Mouse (Mus musculus) retina, postnatal 7 days (tissue): ENCODE measurements around the gene Cd109.

Experiments
- DNase-seq: peaks from one replicate; pipeline ENCODE4 v3.0.0-alpha.2; 2012; ENCODE audit warnings: low read depth, low spot score

The Cd109 gene

DNA sequence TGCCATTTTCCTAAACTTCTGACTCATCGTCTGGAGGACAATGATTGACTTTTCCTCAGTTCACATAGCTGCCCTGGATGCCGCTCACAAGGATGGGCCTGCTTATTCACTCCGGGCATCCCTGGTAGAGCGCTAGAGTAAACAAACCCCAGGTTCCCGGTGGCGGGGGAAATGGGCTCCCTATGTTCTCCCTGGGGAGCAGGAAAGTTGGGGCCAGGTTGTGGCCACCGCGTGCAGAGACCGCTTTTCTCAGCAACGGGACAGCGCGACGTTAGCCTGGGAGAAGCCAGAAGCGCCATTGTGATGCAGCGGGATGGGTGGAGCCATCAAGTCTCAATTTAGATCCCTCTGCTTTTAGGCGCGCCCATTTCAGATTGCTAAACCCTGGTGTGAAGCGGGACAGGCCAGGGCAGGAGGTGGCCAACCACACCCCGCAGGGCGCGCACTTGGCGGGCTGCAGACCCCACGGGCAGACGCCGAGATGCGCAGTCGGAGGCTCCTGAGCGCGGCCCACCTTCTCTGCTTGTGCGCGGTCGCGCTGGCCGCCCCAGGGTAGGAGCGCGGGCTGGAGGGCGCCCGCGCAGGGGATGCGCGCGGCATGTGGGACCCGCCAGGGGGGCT, at the start of gene Cd109:
Gene Cd109 (plus strand): TSS at position 146 of the 621 bp plus-strand sequence.
- no peak for DNase-seq

DNA sequence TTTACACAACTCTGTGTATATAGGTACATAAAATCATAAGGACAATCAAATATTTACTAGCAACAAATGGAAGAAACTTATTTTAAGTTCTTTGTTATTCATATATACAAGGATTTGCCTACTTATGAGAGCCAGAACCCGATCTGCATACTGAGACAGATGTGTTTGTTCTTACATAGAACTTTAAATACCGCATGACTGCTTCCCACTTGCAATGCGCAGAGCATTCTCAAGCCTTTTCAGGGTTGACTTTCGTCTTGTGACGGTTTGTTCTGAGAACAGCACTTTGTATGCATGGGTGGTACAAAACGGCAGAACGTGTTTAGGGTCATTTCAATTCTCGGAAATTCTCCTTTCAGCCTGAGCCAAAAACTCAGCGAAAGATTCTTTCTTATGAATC, 45.4 kb upstream of the Cd109 start:
- DNase-seq: no peak

DNA sequence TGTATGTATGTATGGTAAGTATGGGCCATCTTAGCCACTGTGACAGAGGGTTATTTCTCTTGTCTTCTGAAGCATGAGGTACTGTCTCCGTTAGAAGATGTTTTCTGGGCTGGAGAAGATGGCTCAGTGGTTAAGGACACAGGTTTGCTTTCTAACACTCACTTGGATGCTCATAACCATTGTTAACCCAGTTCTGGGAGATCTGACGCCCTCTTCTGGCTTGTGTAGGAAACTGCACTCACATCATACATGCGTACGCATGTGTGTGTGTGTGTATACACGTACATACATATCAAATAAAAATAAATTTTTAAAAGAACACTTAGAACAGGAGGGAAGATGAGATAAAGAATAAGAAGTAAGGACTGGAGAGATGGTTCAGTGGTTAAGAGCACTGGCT, 38.9 kb upstream of the Cd109 start:
- no peak for DNase-seq

DNA sequence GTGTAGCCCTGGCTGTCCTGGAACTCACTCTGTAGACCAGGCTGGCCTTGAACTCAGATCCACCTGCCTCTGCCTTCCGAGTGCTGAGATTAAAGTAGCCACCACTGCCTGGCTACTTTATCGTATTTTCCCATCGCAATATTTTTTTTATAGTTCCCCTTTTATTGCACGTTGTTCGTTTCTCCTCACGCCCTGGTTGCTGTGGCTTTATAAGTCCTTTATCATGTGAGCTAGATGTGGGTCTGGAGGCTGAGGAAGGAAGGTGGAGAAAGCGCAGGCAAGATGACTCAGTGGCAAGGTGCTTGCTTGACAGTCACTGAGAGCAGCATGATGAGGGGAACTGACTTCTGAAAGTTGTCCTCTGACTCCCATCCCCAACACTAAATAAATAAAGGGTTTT, 36.5 kb upstream of the Cd109 start:
- DNase-seq: no peak

DNA sequence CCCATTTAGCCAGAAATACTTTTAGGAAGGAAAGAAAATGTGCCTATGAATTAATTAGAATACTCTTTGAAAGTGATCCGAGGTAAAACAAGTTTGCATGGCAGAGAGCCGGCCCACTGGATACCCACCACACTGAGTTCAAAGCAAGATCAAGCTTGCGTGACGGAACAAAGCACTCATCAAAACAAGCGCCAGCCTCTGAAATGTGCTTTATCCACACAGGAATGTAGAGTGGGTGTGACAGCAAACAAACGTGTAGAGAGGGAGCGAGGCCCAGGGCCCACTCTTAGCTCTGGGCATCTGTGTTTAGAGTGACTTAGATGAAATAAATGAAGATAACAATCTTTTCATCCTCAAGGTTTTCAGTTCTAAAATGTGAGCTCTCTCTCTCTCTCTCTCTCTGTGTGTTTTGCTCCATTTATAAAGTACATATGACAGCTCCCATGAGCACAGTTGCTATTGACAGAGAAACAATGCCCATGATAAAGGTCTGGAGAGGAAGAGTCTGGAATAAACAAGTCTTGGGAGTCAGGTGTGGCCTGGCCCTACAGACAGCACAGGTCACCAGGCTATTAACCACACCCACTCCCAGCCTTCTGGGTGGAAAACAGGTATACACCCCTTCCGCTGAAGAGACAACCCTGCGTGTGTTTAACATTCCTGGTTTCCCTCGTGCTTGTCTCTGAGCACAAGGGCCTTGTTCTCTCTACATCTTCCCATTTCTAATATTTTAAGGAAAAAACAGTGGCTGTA, 35.5 kb upstream of the Cd109 start:
- DNase-seq: no peak

DNA sequence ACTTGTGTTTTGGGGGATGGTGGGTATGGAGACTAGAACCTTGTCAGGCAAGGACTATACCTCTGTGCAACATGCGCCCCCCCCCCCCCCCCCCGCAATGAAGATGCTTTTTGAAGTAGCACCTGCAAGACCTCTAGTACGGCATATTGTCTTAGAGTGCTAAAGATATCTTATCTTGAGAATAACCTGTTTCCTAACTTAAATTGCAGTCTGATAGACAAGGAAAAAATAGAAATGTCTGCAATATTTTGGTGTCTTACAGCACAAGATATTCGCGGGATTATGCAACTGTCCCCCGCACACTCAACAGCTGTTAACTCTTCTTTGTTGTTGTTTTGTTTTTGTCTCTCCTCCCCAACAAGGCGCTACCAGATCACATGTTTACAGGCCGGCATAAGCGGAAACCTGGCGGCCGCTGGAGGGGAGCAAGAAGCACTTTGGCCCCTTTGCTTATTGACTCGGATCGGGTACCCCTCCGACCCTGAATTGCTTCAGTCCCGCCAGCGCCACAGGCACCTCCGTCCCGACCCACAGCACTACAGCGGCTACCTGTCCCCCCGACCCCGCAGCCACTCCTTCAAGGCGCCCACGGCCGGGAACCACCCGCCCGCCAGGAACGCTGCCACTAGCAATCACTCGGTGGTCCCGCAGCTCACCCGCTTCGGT, 28.0 kb upstream of the Cd109 start:
- peak; percentile 16 for DNase-seq

DNA sequence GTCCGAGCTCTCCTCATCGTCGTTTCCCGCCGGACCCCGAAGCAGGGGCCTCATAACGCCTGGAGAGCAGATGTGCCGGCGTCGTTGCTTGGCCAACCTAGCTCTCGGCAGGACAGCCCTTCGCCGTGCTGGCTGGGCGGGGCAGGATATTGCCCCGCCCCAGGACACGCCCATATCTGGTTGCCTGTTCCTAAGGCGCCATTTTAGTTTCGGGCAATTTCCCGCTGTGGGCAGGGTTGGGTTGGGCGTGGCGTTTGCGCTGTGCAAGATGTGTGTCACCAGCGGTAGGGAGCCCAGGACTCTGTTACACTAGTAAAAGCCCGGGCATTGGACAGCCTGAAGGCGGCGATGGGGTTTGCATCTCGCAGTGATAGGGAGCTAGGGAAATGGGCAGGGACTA, 27.4 kb upstream of the Cd109 start, which contains the start of gene Slc17a5:
Gene Slc17a5 (minus strand): TSS at position 128 of the 400 bp plus-strand sequence.
- DNase-seq: peak; percentile 85

DNA sequence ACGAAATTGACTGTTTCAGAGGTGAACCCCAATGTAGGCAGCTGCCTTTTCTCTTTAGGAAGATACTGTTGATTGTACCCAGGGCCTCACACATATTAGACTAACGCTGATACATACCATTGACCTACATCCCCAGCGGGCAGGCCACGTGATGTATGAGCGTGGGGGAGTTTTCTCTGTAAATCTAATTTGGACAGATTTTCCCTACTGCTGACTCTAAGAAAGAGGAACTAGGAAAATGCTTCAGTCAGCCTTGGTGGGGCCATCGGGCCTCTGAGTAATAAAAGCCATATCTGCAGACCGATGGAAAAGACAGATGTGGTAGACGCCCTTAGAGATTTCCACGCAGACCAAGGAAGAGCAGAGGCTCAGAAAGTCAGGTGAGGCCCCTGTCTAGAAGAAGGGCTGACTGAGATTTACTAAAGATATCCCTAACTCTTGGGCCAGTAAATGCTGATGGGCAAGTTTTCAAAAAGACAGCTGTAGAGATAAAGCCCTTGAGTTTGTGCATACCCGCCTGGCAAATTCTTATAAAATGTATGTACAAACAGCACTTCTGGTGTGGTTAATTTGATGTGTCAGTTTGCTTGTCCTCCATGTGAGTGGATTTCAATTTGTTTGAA, 26.8 kb upstream of the Cd109 start:
- peak; percentile 9 for DNase-seq

DNA sequence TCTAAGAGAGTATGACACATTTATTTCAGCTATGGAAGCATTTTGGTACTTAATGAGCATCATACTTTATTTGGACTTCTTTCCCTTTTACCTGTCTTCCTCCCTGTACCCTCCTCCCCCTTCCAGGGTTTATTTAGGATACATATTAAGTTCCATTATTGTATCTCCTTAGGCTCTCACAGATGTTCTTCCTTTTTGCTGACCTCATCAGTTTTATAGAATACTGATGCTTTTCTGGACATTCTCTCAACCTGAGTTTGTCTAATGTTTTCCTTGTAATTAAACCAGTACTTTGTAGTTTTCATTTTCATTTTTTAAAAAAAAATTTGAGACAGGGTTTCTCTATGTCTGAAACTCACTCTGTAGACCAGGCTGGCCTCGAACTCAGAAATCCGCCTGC, 24.9 kb upstream of the Cd109 start:
- no peak for DNase-seq

DNA sequence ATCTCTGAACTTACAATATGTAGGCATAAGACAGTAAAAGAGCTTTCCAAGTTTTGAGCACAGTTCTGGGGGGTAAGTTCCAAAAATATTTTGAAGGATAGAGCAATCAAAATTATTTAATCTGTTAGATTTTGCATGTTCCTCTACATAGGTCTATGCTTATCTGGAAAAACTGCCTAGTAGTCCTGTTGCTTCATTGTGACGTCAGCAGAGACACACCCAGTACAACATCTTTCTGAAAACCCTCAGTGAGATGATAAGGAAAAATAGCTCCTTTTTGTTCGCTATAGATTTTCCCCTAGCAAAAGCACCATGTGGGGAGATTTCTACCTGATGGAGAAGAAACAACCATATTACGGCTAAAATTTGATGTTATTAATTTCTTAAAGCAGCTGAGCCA, 20.1 kb upstream of the Cd109 start:
- DNase-seq: no peak

DNA sequence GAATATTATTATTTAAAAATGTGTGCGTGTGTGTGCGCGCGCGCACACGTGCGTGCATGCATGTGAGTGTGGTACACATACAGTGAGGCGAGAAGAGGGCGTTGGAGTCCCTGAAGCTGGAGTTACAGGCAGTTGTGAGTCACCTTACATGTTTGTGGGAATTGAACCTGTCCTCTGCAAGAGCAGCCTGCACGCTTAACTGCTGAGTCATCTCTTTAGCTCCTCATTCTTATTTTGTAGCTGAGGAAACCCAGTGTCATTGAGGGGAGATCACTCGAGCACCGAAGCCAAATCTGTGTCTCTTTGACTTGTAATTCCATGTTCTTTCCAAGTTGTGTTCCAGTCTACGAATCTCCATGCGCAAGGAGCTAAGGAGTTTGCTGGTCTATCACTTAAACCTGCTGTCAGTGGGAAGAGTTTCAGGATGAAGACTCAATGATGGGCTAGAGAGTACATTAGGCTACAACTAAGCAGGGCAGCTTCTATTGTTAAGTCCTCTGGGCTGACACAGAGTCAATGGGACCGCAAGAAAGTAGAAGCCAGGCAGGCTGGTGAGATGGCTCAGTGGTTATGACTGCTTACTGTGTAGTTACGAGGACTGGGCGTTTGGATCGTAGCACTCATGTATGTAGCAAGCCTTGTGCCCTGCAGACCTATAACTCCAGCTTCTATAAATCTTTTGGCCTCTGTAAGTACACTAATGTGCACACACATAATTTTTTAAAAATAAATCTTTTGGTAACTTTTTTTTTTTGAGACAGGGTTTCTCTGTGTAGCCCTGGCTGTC, 19.4 kb upstream of the Cd109 start:
- DNase-seq: no peak

DNA sequence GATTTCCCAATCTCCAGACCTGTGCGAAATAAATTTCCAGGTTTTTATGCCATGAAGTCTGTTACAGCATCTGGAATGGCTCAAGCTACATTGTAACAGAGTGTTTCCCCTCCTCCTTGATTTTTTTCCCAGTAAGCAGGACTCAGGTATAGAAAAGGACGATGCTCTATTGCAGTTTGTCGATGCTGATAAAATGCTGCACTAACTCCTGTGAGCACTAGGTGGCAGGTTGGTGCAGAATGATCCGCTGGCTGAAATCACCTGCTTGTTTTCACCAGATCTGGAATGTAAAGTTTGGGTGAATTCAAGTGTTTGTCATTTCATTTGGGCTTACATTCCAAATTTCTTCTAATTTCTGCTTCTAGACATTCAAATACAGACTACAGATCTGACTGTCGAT, 18.5 kb upstream of the Cd109 start:
- no peak for DNase-seq

DNA sequence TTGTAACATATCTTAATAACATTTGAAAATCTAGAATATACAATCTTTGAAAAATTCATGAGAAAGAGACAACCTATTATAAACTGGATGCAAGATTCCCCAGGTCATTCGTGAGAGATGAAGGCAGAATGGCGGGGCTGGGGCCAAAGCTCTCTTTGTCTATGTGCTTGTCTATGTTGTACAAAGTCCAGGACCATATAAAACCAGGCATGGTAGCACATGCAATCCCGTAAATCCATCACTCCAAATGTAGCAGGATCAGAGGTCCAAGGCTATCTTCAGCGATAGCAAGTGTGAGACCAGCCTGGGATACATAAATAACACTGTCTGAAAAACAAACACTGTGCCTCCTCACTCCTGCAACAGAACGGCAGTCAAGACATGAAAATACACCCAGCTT, 15.4 kb upstream of the Cd109 start:
- no peak for DNase-seq

DNA sequence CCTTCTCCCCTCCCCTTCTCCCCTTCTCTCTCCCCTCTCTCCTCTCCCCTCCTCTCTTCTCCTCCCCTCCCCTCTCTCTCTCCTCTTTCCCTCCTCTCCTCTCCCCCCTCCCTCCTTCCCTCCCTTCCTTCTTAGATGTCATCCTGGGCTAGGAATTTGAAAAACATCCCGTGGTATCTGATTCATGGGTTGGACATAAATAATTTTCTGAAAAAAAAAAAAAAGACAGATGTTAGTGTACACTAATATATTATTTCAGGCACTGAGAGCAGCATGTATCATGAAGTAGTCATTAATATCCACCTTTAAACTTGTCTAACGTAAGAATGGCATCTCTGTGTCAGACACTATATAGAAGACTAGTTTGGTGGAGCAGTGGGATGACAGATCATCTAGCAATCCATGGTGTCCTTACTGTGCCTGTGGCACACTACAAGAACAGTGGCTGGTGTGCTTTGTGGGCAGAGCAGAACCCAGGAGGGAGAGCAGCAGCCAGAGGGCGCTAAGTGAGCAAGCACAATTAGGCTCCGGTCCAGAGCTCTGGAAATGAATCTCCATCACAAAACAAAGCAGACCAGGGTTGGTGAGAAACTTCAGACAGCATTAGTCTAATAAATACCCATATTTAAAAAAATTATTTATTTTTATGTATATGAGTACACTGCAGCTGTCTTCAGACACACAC, 14.2 kb upstream of the Cd109 start:
- DNase-seq: no peak

DNA sequence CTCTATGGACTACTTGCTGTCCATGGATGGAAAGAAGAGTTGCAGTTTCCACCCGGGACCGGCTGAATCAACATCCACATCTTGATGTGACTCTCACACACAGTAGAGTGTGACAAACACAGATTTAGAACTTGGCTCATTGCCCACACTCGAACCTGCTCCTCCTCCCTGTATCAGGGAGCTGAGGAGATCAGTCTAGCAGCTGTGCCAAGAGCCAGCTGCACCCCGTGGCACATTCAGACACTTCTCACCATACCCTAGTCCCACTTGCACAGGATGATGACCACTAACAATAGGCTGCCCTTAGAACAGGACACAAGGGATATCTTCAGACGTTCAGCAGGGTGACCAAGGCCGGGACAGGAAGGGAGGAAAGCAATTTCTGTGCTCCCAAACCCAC, 1.1 kb upstream of the Cd109 start:
- no peak for DNase-seq

DNA sequence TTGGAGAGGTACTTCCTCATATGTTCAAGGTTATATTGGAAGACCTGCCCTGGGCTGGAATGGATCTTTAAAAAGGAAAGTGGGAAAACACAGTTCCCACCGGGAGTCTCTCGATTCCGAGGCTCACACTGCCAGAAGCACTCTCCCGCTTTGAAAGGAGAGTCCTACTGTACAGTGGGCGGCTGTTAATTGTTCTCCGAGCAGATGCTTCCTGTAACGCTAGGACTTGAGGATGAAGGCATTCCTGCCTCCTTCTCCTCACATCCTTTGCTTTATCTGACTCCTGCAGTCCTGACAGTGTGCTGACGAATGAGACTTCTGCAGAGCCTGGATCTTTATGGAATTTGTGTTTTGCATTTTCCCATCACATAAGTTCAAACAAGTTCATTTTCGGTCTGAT, 3.9 kb downstream of the Cd109 start:
- no peak for DNase-seq

DNA sequence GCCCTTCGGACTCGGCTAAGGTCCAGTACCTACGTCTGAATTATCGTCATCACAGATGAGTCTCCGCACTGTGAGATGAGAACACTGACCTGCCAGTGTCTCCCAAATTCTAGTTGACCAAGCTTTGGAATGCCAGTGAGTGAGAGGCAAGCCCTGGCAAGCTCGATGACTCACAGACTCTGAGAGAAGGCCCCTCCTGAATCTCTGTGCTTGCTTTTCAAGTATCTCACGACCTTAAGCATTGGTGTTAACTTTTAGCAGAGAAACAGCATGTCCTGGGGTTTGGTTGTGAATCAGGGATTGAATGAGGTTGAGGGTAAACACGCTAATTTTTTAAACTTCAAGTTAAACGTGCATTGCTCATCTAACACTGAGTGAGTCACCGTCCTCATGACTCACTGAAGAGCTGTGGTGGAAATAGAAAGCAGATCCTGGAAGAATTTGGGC, 8.0 kb downstream of the Cd109 start:
- no peak for DNase-seq

DNA sequence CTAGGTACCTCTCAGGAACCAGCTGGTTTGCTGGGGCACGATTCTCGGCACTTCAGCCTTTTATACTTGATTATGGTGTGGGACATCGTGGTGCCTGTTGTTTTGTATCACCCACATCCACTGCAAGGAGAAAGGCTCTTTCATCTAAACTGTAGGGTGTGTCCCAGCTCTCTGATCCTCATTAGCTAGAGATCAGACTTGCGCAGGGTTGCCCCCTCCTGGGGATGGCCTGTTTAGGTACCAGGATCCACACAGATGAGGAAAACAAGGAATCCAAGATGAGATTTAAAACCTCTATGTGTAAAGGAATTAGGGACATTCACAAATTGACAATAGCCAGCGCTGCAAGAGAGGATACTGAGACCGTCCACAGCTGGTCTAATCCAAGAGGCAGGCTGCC, 14.6 kb downstream of the Cd109 start:
- DNase-seq: no peak

DNA sequence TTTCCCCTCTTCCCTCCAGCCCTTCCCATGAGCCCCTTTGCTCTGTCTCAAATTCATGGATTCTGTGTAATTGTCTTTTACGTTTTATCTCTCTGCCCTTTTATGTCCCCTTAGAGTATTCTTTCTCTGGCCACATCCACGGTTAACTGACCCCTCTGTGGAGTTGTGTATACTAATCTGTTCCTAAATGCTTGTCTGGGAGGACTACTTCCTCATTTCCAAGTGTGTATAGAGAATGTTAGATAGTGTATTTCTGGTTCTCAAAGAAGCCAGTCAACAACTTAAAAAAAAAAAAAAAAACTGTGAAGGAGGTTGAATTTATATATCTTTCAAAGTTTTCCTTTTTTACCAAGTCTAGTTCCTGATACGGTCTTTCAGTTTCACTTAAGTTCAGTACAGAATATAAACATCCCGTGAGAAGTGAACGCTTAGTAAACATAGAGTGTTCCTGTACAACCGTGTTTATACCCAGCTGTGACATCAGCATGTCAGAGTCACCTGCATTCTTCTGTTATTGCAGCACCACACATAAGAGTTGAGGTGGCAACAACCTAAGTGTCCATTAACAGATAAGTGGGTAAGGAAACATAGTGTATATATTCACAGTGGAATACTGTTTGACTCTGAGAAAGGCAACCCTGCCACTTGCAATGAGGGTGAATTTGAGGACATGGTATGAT, 16.5 kb downstream of the Cd109 start:
- no peak for DNase-seq

DNA sequence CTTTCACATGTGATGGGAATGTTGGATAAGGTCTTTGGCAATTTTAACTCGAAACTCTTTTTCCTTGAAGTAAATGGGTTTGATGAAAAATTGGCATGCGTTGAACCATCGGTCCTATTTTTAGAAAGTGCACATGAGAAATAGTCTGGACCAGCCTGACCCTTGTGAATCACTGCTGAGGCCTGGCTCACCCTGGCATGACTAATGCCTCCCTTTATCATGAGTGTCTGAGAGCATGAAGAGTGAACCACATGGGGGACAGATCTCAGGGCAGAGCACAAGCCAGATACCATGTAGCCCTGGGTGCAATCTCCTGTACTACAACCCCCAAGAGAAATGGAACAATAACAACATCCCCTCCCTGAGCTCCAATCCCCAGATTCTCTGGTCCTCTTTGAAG, 18.6 kb downstream of the Cd109 start:
- DNase-seq: no peak
